In the genomic region with DNA sequence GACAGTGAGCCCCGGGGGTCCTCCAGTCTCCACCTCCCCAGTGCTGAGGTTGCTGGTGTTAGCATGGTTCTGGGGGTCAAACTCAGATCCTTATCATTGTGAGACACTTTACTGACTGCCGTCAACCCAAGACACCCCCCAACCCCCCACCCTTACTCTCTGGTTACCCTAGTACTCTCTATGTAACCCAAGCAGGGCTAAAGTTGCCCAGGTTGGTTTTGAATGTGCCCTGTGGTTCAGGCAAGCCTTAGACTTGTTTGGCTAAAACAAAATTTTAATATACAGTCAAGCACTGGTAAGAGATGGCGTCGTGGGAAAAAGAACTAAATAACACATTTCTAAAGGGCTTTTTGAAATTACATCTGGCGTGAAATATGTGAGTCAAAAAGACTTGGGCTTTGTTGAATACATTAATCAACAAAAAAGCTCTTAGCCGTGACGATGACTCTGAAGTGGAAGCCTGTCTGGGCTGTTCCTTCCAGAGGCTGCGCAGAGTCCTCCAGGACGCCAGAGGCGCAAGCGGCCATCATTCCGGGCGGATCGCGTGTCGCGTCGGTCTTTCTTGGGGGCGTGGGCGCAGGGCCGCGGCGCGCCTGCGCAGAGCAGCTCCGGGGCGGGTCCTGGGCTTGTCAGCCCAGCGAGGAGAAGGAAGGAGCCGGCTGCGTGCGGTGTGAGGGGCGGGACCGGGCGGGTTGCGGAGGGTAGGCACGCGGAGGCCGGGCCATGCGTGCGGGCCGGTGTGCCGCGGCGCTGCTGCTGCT, we compare ENCODE assay signal across 8 mouse cellular contexts. TPM values are rescaled to one million over a fixed set of nuclear protein-coding genes. Genes with fewer than 3 reads are reported as not detected.
A peak's percentile ranks its signal among the peaks of the same experiment; 100 is the strongest.
DNase-seq lines count a peak whose midpoint lies in the region; ATAC-seq and TF ChIP-seq lines count a peak whose summit lies in the region.

A gene (plus strand): TSS at position 590 of the 761 bp plus-strand sequence.

- DNase-seq in G1E (ENCODE audit: low spot score): peak; percentile 92
- DNase-seq in cerebellum, adult 18-20 months: peak; percentile 94 to 99
- DNase-seq in heart, postnatal 36 days: peak; percentile 97 to 99
- DNase-seq in layer of hippocampus, adult 2 months (ENCODE audit: low spot score in 2 of 2): peak; percentile 95 to 99
- peak; percentile 98 for DNase-seq in lung, embryonic 14.5 days
- DNase-seq in thymus, adult 2 months: peak; percentile 98

- H3K4me1 ChIP-seq in G1E (ENCODE audit: insufficient read depth, low read depth, low read length): peaks cover 75% of the 10 kb centered on the region
- peaks cover 14% of the 10 kb centered on the region for H3K4me1 ChIP-seq in forebrain, embryonic 16.5 days (replicated peaks; ENCODE audit: control insufficient read depth, insufficient read depth, low read length)
- H3K4me1 ChIP-seq in lung, embryonic 14.5 days (ENCODE audit: insufficient read depth): peaks cover 10% of the 10 kb centered on the region
- peaks cover 6% of the 10 kb centered on the region for H3K4me1 ChIP-seq in olfactory bulb, adult 2 months (ENCODE audit: control insufficient read depth, insufficient read depth, low read length)
- H3K4me1 ChIP-seq in thymus, adult 2 months (replicated peaks; ENCODE audit: control insufficient read depth, insufficient read depth, low read length): peaks cover 10% of the 10 kb centered on the region

- peak within 1 kb of the TSS; percentile 99 for H3K4me3 ChIP-seq in G1E (ENCODE audit: low read depth, low read length)
- H3K4me3 ChIP-seq in forebrain, embryonic 16.5 days (replicated peaks; ENCODE audit: low read length): peak within 1 kb of the TSS; percentile 79
- H3K4me3 ChIP-seq in layer of hippocampus, adult 2 months: peak within 1 kb of the TSS; percentile 74
- H3K4me3 ChIP-seq in lung, embryonic 14.5 days (ENCODE audit: low read depth, low read length): peak within 1 kb of the TSS; percentile 96
- peak within 1 kb of the TSS; percentile 86 for H3K4me3 ChIP-seq in olfactory bulb, adult 2 months (ENCODE audit: insufficient read depth, low read depth, low read length)
- H3K4me3 ChIP-seq in thymus, adult 2 months (ENCODE audit: control insufficient read depth, insufficient read depth, low read length): peak within 1 kb of the TSS; percentile 84

- no peaks in the 10 kb centered on the region for H3K9me3 ChIP-seq in G1E (replicated peaks)
- no peaks in the 10 kb centered on the region for H3K9me3 ChIP-seq in forebrain, embryonic 16.5 days (ENCODE audit: control insufficient read depth, low read length)
- H3K9me3 ChIP-seq in lung, embryonic 14.5 days (ENCODE audit: low read depth, low read length): no peaks in the 10 kb centered on the region

- peak within 1 kb of the TSS; percentile 79 for H3K9ac ChIP-seq in forebrain, embryonic 16.5 days (replicated peaks; ENCODE audit: low read depth, low read length)
- peak within 1 kb of the TSS; percentile 84 for H3K9ac ChIP-seq in lung, embryonic 14.5 days

- peak; percentile 29; the same call in 1 of the 2 replicates for ATAC-seq in G1E (ENCODE audit: extremely low read depth, insufficient number of reproducible peaks, low FRiP score, poor library complexity, severe bottlenecking)
- ATAC-seq in forebrain, embryonic 16.5 days: peak; percentile 98
- peak; percentile 93 for ATAC-seq in lung, embryonic 14.5 days (ENCODE audit: insufficient read depth)

- peaks cover under 1% of the 10 kb centered on the region; the same call in 1 of the 2 replicates for H3K27me3 ChIP-seq in G1E (ENCODE audit: insufficient read depth, low read length)
- no peaks in the 10 kb centered on the region for H3K27me3 ChIP-seq in forebrain, embryonic 16.5 days (replicated peaks; ENCODE audit: control insufficient read depth, insufficient read depth, low read length)
- H3K27me3 ChIP-seq in lung, embryonic 14.5 days (ENCODE audit: insufficient read depth, low read length): no peaks in the 10 kb centered on the region
- H3K27me3 ChIP-seq in thymus, adult 2 months (ENCODE audit: control insufficient read depth, insufficient read depth, low read length): no peaks in the 10 kb centered on the region

- TF ChIP-seq CTCF in G1E (IDR thresholded peaks at IDR 0.05; ENCODE audit: low read depth, low read length): peak; percentile 58
- peak; percentile 87 for TF ChIP-seq CTCF in layer of hippocampus, adult 2 months (conservative IDR thresholded peaks at IDR 0.05)
- TF ChIP-seq CTCF in lung, embryonic 14.5 days (IDR thresholded peaks at IDR 0.05; ENCODE audit: low read depth): peak; percentile 78
- peak; percentile 88 for TF ChIP-seq CTCF in olfactory bulb, adult 2 months (IDR thresholded peaks at IDR 0.05; ENCODE audit: insufficient read depth, low read depth, low read length)
- TF ChIP-seq CTCF in thymus, adult 2 months (IDR thresholded peaks at IDR 0.05; ENCODE audit: borderline replicate concordance, control insufficient read depth, extremely low read depth, insufficient read depth, low read length, poor library complexity): peak; percentile 93

- WGBS in forebrain, embryonic 16.5 days: 8% methylated on average over 38 of the region's 44 CpGs
- 7% methylated on average over 29 of the region's 44 CpGs for WGBS in lung, embryonic 14.5 days
- whole genome bisulfite sequencing in olfactory bulb, adult 2 months: 5% methylated on average over 44 of the region's 44 CpGs
- 6% methylated on average over 44 of the region's 44 CpGs for WGBS in thymus, adult 2 months

- H3K36me3 ChIP-seq in G1E (replicated peaks): peaks cover 30% of the 10 kb centered on the region
- H3K36me3 ChIP-seq in forebrain, embryonic 16.5 days (ENCODE audit: control insufficient read depth, insufficient read depth): no peaks in the 10 kb centered on the region
- peaks cover 10% of the 10 kb centered on the region; the same call in 1 of the 2 replicates for H3K36me3 ChIP-seq in lung, embryonic 14.5 days (ENCODE audit: insufficient read depth)
- H3K36me3 ChIP-seq in thymus, adult 2 months (ENCODE audit: control insufficient read depth, insufficient read depth, low read length): no peaks in the 10 kb centered on the region

- intact Hi-C loops in heart, postnatal 36 days (cut with DNase I): loop anchor here (10.0 kb wide), 1 partner anchor 1728 kb away; a partner anchor contains a TSS

- peak within 1 kb of the TSS; percentile 76 for H3K4me2 ChIP-seq in forebrain, embryonic 16.5 days (ENCODE audit: low read length)
- peak within 1 kb of the TSS; percentile 86 for H3K4me2 ChIP-seq in lung, embryonic 14.5 days

- peak; percentile 94 for TF ChIP-seq POLR2A in olfactory bulb, adult 2 months (IDR thresholded peaks at IDR 0.05; ENCODE audit: insufficient read depth, low read depth, low read length)
- peak; percentile 83 for TF ChIP-seq POLR2A in thymus, adult 2 months (IDR thresholded peaks at IDR 0.05; ENCODE audit: control insufficient read depth, extremely low read depth, insufficient read depth, low read length, poor library complexity)

- no peak within 1 kb of the TSS for H3K27ac ChIP-seq in forebrain, embryonic 16.5 days (ENCODE audit: low read length)
- peak within 1 kb of the TSS; percentile 79 for H3K27ac ChIP-seq in layer of hippocampus, adult 2 months
- H3K27ac ChIP-seq in lung, embryonic 14.5 days (ENCODE audit: low read depth): no peak within 1 kb of the TSS
- no peak within 1 kb of the TSS for H3K27ac ChIP-seq in olfactory bulb, adult 2 months (ENCODE audit: insufficient read depth, low read depth, low read length)
- H3K27ac ChIP-seq in thymus, adult 2 months (ENCODE audit: control insufficient read depth, insufficient read depth, low read length): no peak within 1 kb of the TSS

RNA-seq across cellular contexts. Expression of the gene that starts here (rescaled TPM):
- total RNA-seq in G1E (2014; fragmentation: Nextera tagmentation) (26.4 and 35.0 TPM in 2 replicates), G1E (2017) (47.8 and 52.7 TPM in 2 replicates)
- 43.8 and 47.2 TPM in 2 replicates for polyA plus RNA-seq in G1E (2012)
- 46.0 and 47.1 TPM in 2 replicates for polyA plus RNA-seq in forebrain, embryonic 16.5 days (2015; fragmentation: Nextera tagmentation; extraction: Ambion mirVana)
- 10 to 100 TPM; 83.4 to 86.4 TPM for total RNA-seq in heart, postnatal 36 days (2021)
- total RNA-seq in layer of hippocampus, adult 2 months (2021): 100 to 1,000 TPM; 102 to 103 TPM
- 26.1 and 26.4 TPM in 2 replicates for polyA plus RNA-seq in lung, embryonic 14.5 days (2014; fragmentation: Nextera tagmentation; extraction: Ambion mirVana)
- polyA plus RNA-seq in olfactory bulb, adult 2 months (2012; ENCODE audit: insufficient read depth, insufficient read length, low replicate concordance, missing spikeins): 117 TPM in 1 of 2 replicates, not detected in the other
- 37.4 and 42.4 TPM in 2 replicates for polyA plus RNA-seq in thymus, adult 2 months (2012; rRNA removed)

Comparison
In these comparisons a context has a peak if more than half of its experiments do, and no peak if none do; other contexts are left out.
1. ATAC-seq: peak in every context shown above with its lines; median percentile 98 in forebrain, embryonic 16.5 days; 93 in lung, embryonic 14.5 days; 29 in G1E.